8 mouse cellular contexts compared by ENCODE assay signal in the genomic region with DNA sequence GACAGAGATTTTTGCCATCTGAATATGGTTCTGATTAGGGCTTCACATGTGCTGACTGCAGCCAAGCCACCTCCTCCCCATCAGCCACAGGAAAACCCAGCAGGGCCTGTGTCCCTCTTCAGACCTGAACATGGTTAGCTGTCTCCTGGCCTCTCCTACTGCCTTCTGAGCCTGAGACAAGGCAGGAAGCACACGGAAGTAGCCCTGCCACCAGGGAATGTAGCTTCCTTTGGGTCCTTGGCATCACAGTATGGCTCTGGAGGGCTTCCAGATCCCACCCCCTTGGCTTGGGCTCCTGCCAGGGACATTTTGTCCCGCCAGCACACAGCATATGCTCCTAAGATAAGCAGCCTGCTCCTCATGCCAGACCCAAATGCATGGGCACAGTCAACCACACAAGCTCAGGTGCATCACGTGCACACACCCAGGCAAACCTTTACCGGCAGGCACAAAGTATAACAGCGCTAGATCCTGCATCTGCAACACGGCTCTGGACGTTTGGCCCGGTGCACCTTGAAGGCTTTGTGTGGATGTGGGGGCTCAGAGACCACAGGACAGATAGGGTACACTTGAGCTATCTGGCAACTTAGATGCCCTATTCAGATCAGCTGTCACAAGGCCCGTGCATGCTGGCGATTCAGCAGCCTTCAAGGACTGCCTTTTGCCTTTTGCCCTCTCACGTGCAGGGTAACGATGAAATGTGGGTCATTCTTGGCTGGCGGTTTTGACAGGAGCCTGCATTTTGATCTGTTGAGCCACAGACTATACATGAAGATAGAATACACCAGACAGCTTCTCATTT. TPM values are rescaled to one million over a fixed set of nuclear protein-coding genes. Genes with fewer than 3 reads are reported as not detected.
DNase-seq lines count a peak whose midpoint lies in the region; ATAC-seq and TF ChIP-seq lines count a peak whose summit lies in the region.

No protein-coding gene starts in this region.

- H3K4me3 ChIP-seq in liver, adult 2 months (ENCODE audit: insufficient read depth, low read depth, low read length): no peak overlapping the region
- H3K4me3 ChIP-seq in liver, embryonic 11.5 days (ENCODE audit: low read depth, low read length): no peak overlapping the region
- no peak overlapping the region for H3K4me3 ChIP-seq in heart, embryonic 14.5 days (ENCODE audit: control insufficient read depth in 1 of 2, insufficient read depth in 1 of 2, low read depth in 1 of 2, low read length in 2 of 2)
- no peak overlapping the region for H3K4me3 ChIP-seq in liver, embryonic 12.5 days

- peak; percentile 8 for DNase-seq in liver, adult 2 months (ENCODE audit: extremely low read depth, low read depth, low spot score)
- DNase-seq in liver, embryonic 11.5 days (ENCODE audit: low spot score): no peak
- DNase-seq in cerebellum, adult 9-10 months: peak; percentile 99
- DNase-seq in left cerebral cortex, adult 11 months (ENCODE audit: low spot score): peak; percentile 72
- DNase-seq in ovary, postnatal 36 days (ENCODE audit: low spot score): peak; percentile 72

- 78% methylated on average over 13 of the region's 13 CpGs for WGBS in liver, adult 2 months
- 86% methylated on average over 13 of the region's 13 CpGs for WGBS in liver, embryonic 11.5 days
- WGBS in heart, embryonic 14.5 days: 55% methylated on average over 13 of the region's 13 CpGs
- WGBS in liver, embryonic 12.5 days (ENCODE audit: insufficient replicate concordance): 71% methylated on average over 13 of the region's 13 CpGs

- no peak overlapping the region for H3K4me2 ChIP-seq in liver, embryonic 11.5 days
- no peak overlapping the region for H3K4me2 ChIP-seq in heart, embryonic 14.5 days (ENCODE audit: low read length)
- no peak overlapping the region for H3K4me2 ChIP-seq in liver, embryonic 12.5 days

- H3K4me1 ChIP-seq in liver, adult 2 months (ENCODE audit: control insufficient read depth, insufficient read depth, low read length): no peaks in the 10 kb centered on the region
- no peaks in the 10 kb centered on the region for H3K4me1 ChIP-seq in liver, embryonic 11.5 days (replicated peaks; ENCODE audit: control insufficient read depth, insufficient read depth, low read length)
- H3K4me1 ChIP-seq in heart, embryonic 14.5 days (ENCODE audit: control insufficient read depth in 2 of 2, insufficient read depth in 2 of 2, low read length in 2 of 2): peaks cover 18 to 33% of the 10 kb centered on the region in 2 experiments
- no peaks in the 10 kb centered on the region for H3K4me1 ChIP-seq in liver, embryonic 12.5 days

- no peak for TF ChIP-seq CTCF in liver, adult 2 months (IDR thresholded peaks at IDR 0.05; ENCODE audit: low read depth, low read length)

- H3K27ac ChIP-seq in liver, adult 2 months (replicated peaks; ENCODE audit: insufficient read depth, low read depth, low read length): no peak overlapping the region
- H3K27ac ChIP-seq in liver, embryonic 11.5 days (ENCODE audit: low read depth, low read length): no peak overlapping the region
- peak overlapping the region; percentile 68 to 80 for H3K27ac ChIP-seq in heart, embryonic 14.5 days (replicated peaks in 1 of 2; ENCODE audit: control insufficient read depth in 1 of 2, insufficient read depth in 1 of 2, low read depth in 2 of 2, low read length in 2 of 2)
- no peak overlapping the region for H3K27ac ChIP-seq in liver, embryonic 12.5 days

- TF ChIP-seq POLR2A in liver, adult 2 months (IDR thresholded peaks at IDR 0.05; ENCODE audit: extremely low read depth, insufficient read depth, low read length): no peak

- no peaks in the 10 kb centered on the region for H3K36me3 ChIP-seq in liver, adult 2 months (ENCODE audit: control insufficient read depth, insufficient read depth, low read length)
- no peaks in the 10 kb centered on the region for H3K36me3 ChIP-seq in liver, embryonic 11.5 days (ENCODE audit: control insufficient read depth, insufficient read depth, low read length)
- peaks cover 3% of the 10 kb centered on the region; the same call in 1 of the 2 replicates for H3K36me3 ChIP-seq in heart, embryonic 14.5 days (ENCODE audit: control insufficient read depth, insufficient read depth, low read length)
- no peaks in the 10 kb centered on the region for H3K36me3 ChIP-seq in liver, embryonic 12.5 days

- no peaks in the 10 kb centered on the region for H3K27me3 ChIP-seq in liver, adult 2 months (ENCODE audit: control insufficient read depth, insufficient read depth, low read length)
- no peaks in the 10 kb centered on the region for H3K27me3 ChIP-seq in liver, embryonic 11.5 days (replicated peaks; ENCODE audit: control insufficient read depth, insufficient read depth, low read length)
- H3K27me3 ChIP-seq in heart, embryonic 14.5 days (ENCODE audit: control insufficient read depth, insufficient read depth, low read length): no peaks in the 10 kb centered on the region
- H3K27me3 ChIP-seq in liver, embryonic 12.5 days (replicated peaks): no peaks in the 10 kb centered on the region

- no peak overlapping the region for H3K9ac ChIP-seq in liver, adult 2 months (ENCODE audit: low read depth, low read length)
- H3K9ac ChIP-seq in liver, embryonic 11.5 days (ENCODE audit: low read depth, low read length): no peak overlapping the region
- H3K9ac ChIP-seq in heart, embryonic 14.5 days (ENCODE audit: low read length): 0 out of 2 replicates have a peak overlapping the region, but pooled peaks have one; percentile 8
- H3K9ac ChIP-seq in liver, embryonic 12.5 days: no peak overlapping the region

- no peaks in the 10 kb centered on the region for H3K79me2 ChIP-seq in liver, adult 2 months (ENCODE audit: control insufficient read depth, insufficient read depth, low read length)

- ATAC-seq in liver, embryonic 11.5 days (replicated peaks; ENCODE audit: low FRiP score): no peak
- peak; percentile 77 for ATAC-seq in heart, embryonic 14.5 days (ENCODE audit: insufficient number of reproducible peaks, insufficient read depth, low FRiP score, low read depth)
- no peak for ATAC-seq in monocyte, adult 5-6 weeks (replicated peaks; ENCODE audit: insufficient number of reproducible peaks, low FRiP score, low TSS enrichment, poor library complexity, severe bottlenecking)
- no peak for ATAC-seq in liver, embryonic 12.5 days

- H3K9me3 ChIP-seq in liver, embryonic 11.5 days (ENCODE audit: control insufficient read depth, low read length): no peaks in the 10 kb centered on the region
- H3K9me3 ChIP-seq in heart, embryonic 14.5 days (ENCODE audit: control insufficient read depth, low read length): no peaks in the 10 kb centered on the region
- H3K9me3 ChIP-seq in liver, embryonic 12.5 days (replicated peaks): no peaks in the 10 kb centered on the region

RNA-seq across cellular contexts. Expression of a gene that starts 27.4 kb away (rescaled TPM):
- total RNA-seq in liver, adult 2 months (2014; rRNA removed): not detected in 2 replicates
- polyA plus RNA-seq in liver, adult 2 months (2012; rRNA removed): not detected in 2 replicates
- polyA plus RNA-seq in liver, embryonic 11.5 days (2014; fragmentation: Nextera tagmentation; extraction: Ambion mirVana): not detected in 2 replicates
- polyA plus RNA-seq in heart, embryonic 14.5 days (2014; fragmentation: Nextera tagmentation; extraction: Ambion mirVana): not detected in 2 replicates
- total RNA-seq in monocyte, adult 5-6 weeks (2017): not detected in 3 replicates
- not detected in 2 replicates for polyA plus RNA-seq in liver, embryonic 12.5 days (2016; fragmentation: Nextera tagmentation; extraction: Ambion mirVana)

Comparison
In these comparisons a context has a peak if more than half of its experiments do, and no peak if none do; other contexts are left out.
1. H3K27ac ChIP-seq: peak in heart, embryonic 14.5 days (2 of 2); none in liver, adult 2 months (single experiment), liver, embryonic 11.5 days (single experiment) and liver, embryonic 12.5 days (single experiment).